Mouse (Mus musculus) erythroblast, embryonic 14.5 days (primary cell): ENCODE data around the gene Smo. TPM values are rescaled to one million over a fixed set of nuclear protein-coding genes. Genes with fewer than 3 reads are reported as not detected.

Source experiments
- H3K27me3 ChIP-seq: 2 replicates; pipeline ENCODE4 v1.6.1; 2012; ENCODE audit warnings: inconsistent platforms; ENCODE audit not compliant: control insufficient read depth
- H3K36me3 ChIP-seq: 2 replicates; pipeline ENCODE4 v1.6.1; 2012; ENCODE audit warnings: mild to moderate bottlenecking, inconsistent platforms; ENCODE audit not compliant: control insufficient read depth
- H3K4me1 ChIP-seq: 2 replicates; pipeline ENCODE4 v1.6.1; 2012; ENCODE audit warnings: inconsistent platforms; ENCODE audit not compliant: control insufficient read depth
- H3K4me3 ChIP-seq: replicated peaks from 2 replicates; pipeline ENCODE3; 2012; ENCODE audit warnings: moderate library complexity, mild to moderate bottlenecking, inconsistent platforms
- H3K9me3 ChIP-seq: 2 replicates; pipeline ENCODE4 v1.6.1; 2012; ENCODE audit warnings: low read length, inconsistent platforms, mixed read lengths; ENCODE audit not compliant: control insufficient read depth
- GATA1 ChIP-seq: IDR thresholded peaks from 2 replicates; pipeline ENCODE4 v1.6.1; 2012; ENCODE audit warnings: low read length, inconsistent platforms, mixed read lengths
- TAL1 ChIP-seq: IDR thresholded peaks from 3 replicates; pipeline ENCODE4 v1.6.1; 2012; ENCODE audit warnings: low read length, inconsistent platforms, mixed read lengths
- polyA plus RNA-seq: library from polyadenylated mRNA; stranded (reverse); fragments of >175 nt; gene quantifications from 2 replicates; pipeline ENCODE4 v1.2.3, GENCODE M21; 2012

Smo gene
- polyA plus RNA-seq = 0.30 and 0.42 TPM in 2 replicates

GRCm38 (mm10) chr6:29735336-29735688, at the start of gene Smo:
Gene Smo (plus strand): TSS chr6:29735503.
- H3K27me3 ChIP-seq = peaks cover 66% of the 10 kb centered on the region
- H3K4me3 ChIP-seq = peak within 1 kb of the TSS; percentile 73
- no peaks in the 10 kb centered on the region; the same call in 1 of the 2 replicates for H3K36me3 ChIP-seq
- TF ChIP-seq GATA1 = no peak
- no peak for TF ChIP-seq TAL1
- H3K9me3 ChIP-seq = no peaks in the 10 kb centered on the region; the same call in 1 of the 2 replicates
- H3K4me1 ChIP-seq = peaks cover 27% of the 10 kb centered on the region

GRCm38 (mm10) chr6:29685952-29686351, 49.4 kb upstream of the Smo start:
- Histone ChIP-seq H3K27me3 (peaks cover 36% of the 10 kb centered on the region), H3K4me1 (peaks cover 8% of the 10 kb centered on the region), H3K4me3 (no peak overlapping the region), H3K9me3 (no peaks in the 10 kb centered on the region), H3K36me3 (no peaks in the 10 kb centered on the region)
- TF ChIP-seq TAL1 (no peak), GATA1 (no peak)

GRCm38 (mm10) chr6:29689458-29689857, 45.8 kb upstream of the Smo start:
- H3K4me1 ChIP-seq = peaks cover 18% of the 10 kb centered on the region
- peaks cover 3% of the 10 kb centered on the region for H3K36me3 ChIP-seq
- H3K27me3 ChIP-seq = peaks cover 54% of the 10 kb centered on the region

GRCm38 (mm10) chr6:29693953-29694352, 41.4 kb upstream of the Smo start, which contains the start of gene Tspan33:
Gene Tspan33 (plus strand): TSS chr6:29694222.
- Histone ChIP-seq H3K27me3 (peaks cover 46% of the 10 kb centered on the region), H3K9me3 (no peaks in the 10 kb centered on the region), H3K4me3 (peak within 1 kb of the TSS; percentile 79), H3K4me1 (peaks cover 47% of the 10 kb centered on the region), H3K36me3 (peaks cover 47% of the 10 kb centered on the region)
- TF ChIP-seq TAL1 (no peak), GATA1 (no peak)

More at GRCm38 (mm10) chr6:29689458-29689857, 45.8 kb upstream of the Smo start:
- no peak overlapping the region for H3K4me3 ChIP-seq
- TF ChIP-seq GATA1 (no peak), TAL1 (no peak)
- H3K9me3 ChIP-seq = no peaks in the 10 kb centered on the region

- Histone ChIP-seq H3K36me3 (peaks cover 52% of the 10 kb centered on the region), H3K4me1 (peaks cover 53% of the 10 kb centered on the region), H3K9me3 (no peaks in the 10 kb centered on the region), H3K4me3 (peak overlapping the region; percentile 79), H3K27me3 (peaks cover 39% of the 10 kb centered on the region)
- TF ChIP-seq GATA1 (no peak), TAL1 (no peak)
These were observed 40.7 kb upstream of the Smo start for GRCm38 (mm10) chr6:29694375-29695289.

GRCm38 (mm10) chr6:29695290-29695674, 40.0 kb upstream of the Smo start:
- Histone ChIP-seq H3K4me3 (peak overlapping the region; percentile 79), H3K36me3 (peaks cover 55% of the 10 kb centered on the region), H3K4me1 (peaks cover 56% of the 10 kb centered on the region), H3K27me3 (peaks cover 33% of the 10 kb centered on the region), H3K9me3 (no peaks in the 10 kb centered on the region)
- TF ChIP-seq TAL1 = no peak
- TF ChIP-seq GATA1 = no peak

- Histone ChIP-seq H3K4me1 (peaks cover 63% of the 10 kb centered on the region), H3K27me3 (peaks cover 26% of the 10 kb centered on the region), H3K36me3 (peaks cover 62% of the 10 kb centered on the region), H3K4me3 (peak overlapping the region; percentile 79), H3K9me3 (no peaks in the 10 kb centered on the region)
- no peak for TF ChIP-seq GATA1
- no peak for TF ChIP-seq TAL1
These were observed 39.3 kb upstream of the Smo start for GRCm38 (mm10) chr6:29695975-29696374.

- H3K36me3 ChIP-seq = peaks cover 73% of the 10 kb centered on the region
- TF ChIP-seq TAL1 (no peak), GATA1 (no peak)
- peaks cover 74% of the 10 kb centered on the region for H3K4me1 ChIP-seq
- H3K9me3 ChIP-seq = no peaks in the 10 kb centered on the region
- H3K27me3 ChIP-seq = peaks cover 14% of the 10 kb centered on the region
- peak overlapping the region; percentile 79 for H3K4me3 ChIP-seq
These were observed 38.2 kb upstream of the Smo start for GRCm38 (mm10) chr6:29697139-29697538.

- H3K4me1 ChIP-seq = peaks cover 77% of the 10 kb centered on the region
These were observed 37.8 kb upstream of the Smo start for GRCm38 (mm10) chr6:29697548-29697947.

More at GRCm38 (mm10) chr6:29697548-29697947, 37.8 kb upstream of the Smo start:
- Histone ChIP-seq H3K9me3 (no peaks in the 10 kb centered on the region), H3K27me3 (peaks cover 10% of the 10 kb centered on the region), H3K4me3 (peak overlapping the region; percentile 79), H3K36me3 (peaks cover 77% of the 10 kb centered on the region)
- TF ChIP-seq GATA1 (peak; percentile 86), TAL1 (peak; percentile 85)
